Mouse (Mus musculus) midbrain, postnatal 0 days (tissue): Measurements from ENCODE around the gene Uap1. TPM values are rescaled to one million over a fixed set of nuclear protein-coding genes. Genes with fewer than 3 reads are reported as not detected.

Source experiments
- ATAC-seq: fragments of 200-750 bp; cut with Nextera tagmentation; 2 replicates; pipeline ENCODE4 v1.8.0; 2017; ENCODE audit warnings: moderate number of reproducible peaks, mild to moderate bottlenecking, moderate TSS enrichment, moderate library complexity; ENCODE audit not compliant: low FRiP score
- DNase-seq: peaks from one replicate; pipeline ENCODE4 v3.0.0-alpha.2; 2015; ENCODE audit warnings: low spot score
- H3K27ac ChIP-seq: fragments of 300-500 bp; sonication (generic); 2 replicates; pipeline ENCODE4 v1.5.1; 2014; ENCODE audit warnings: low read depth, mild to moderate bottlenecking, low read length, mixed read lengths
- H3K27me3 ChIP-seq: fragments of 300-500 bp; sonication (generic); 2 replicates; pipeline ENCODE4 v1.6.1; 2014; ENCODE audit warnings: low read length, control low read depth, mixed read lengths; ENCODE audit not compliant: insufficient read depth
- H3K36me3 ChIP-seq: fragments of 300-500 bp; sonication (generic); 2 replicates; pipeline ENCODE4 v1.6.1; 2014; ENCODE audit warnings: low read length, control low read depth, mixed read lengths; ENCODE audit not compliant: insufficient read depth
- H3K4me1 ChIP-seq: fragments of 300-500 bp; sonication (generic); 2 replicates; pipeline ENCODE4 v1.6.1; 2014; ENCODE audit warnings: mild to moderate bottlenecking, control low read depth, antibody characterized with exemption, low read length, mixed read lengths; ENCODE audit not compliant: insufficient read depth
- H3K4me2 ChIP-seq: fragments of 300-500 bp; sonication (generic); 2 replicates; pipeline ENCODE4 v1.6.1; 2014; ENCODE audit warnings: low read depth, mild to moderate bottlenecking, low read length, mixed read lengths; ENCODE audit not compliant: poor library complexity, severe bottlenecking
- H3K4me3 ChIP-seq: fragments of 300-500 bp; sonication (generic); 2 replicates; pipeline ENCODE4 v1.5.1; 2014; ENCODE audit warnings: low read depth, mild to moderate bottlenecking, low read length, moderate library complexity
- H3K9ac ChIP-seq: fragments of 300-500 bp; sonication (generic); replicated peaks from 2 replicates; pipeline ENCODE4 v1.6.1; 2014; ENCODE audit warnings: mild to moderate bottlenecking, low read length, moderate library complexity, mixed read lengths; ENCODE audit not compliant: poor library complexity, severe bottlenecking
- H3K9me3 ChIP-seq: fragments of 300-500 bp; sonication (generic); 2 replicates; pipeline ENCODE4 v1.6.1; 2016; ENCODE audit warnings: low read length, control low read depth
- CTCF ChIP-seq: IDR thresholded peaks from 2 replicates; pipeline ENCODE4 v1.5.1; 2016; ENCODE audit warnings: antibody characterized with exemption, mild to moderate bottlenecking
- WGBS: fragments of 180-500 bp; shearing (Covaris S2); extraction: QIAGEN DNeasy Blood & Tissue Kit; methylation state at CpG from one replicate; pipeline ENCODE4 v1.1.7; 2014; 5-methylcytosine and 5-hydroxymethylcytosine counted together
- polyA plus RNA-seq: library from polyadenylated mRNA; unstranded; fragments of >200 nt; fragmentation: Nextera tagmentation; extraction: Ambion mirVana; gene quantifications from 2 replicates; pipeline ENCODE4 v1.2.1, GENCODE M21; 2015
- total RNA-seq: library from RNA; depleted of rRNA; stranded (reverse); fragments of >200 nt; gene quantifications from 2 replicates; pipeline ENCODE4 v1.2.3, GENCODE M21; 2014

Uap1 gene
- total and polyA plus RNA-seq, 2 experiments from 2014 or later: 38.6 to 59.0 TPM

DNA sequence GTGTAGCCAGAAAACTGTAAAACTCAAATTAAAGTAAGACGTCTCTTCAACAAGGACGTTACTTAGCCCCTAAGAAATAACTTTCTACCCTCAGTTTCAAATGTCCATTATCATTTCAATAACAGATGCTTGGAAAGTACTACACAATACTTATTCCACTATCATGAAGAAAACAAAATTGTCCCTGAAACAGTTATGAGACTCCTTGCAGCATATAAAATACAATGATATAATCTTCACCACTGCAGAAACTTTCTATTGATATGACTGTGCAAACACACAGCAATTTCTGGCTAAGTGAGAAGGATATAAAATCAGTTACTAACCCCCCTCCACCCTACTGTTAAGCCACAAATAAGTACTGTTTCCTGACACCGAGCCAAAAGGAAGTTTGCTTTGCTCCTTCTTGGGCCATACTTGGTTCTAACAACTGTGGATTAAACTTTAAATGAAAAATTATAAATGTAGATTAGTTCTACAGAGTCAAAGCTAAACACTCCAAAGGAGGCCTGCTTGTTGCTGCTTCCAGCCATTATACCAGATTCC lies 11.3 kb downstream of the Uap1 start:
- Histone ChIP-seq H3K27ac (no peak overlapping the region), H3K9ac (no peak overlapping the region), H3K4me2 (no peak overlapping the region), H3K36me3 (peaks cover 20% of the 10 kb centered on the region), H3K27me3 (no peaks in the 10 kb centered on the region), H3K4me1 (no peaks in the 10 kb centered on the region), H3K9me3 (no peaks in the 10 kb centered on the region), H3K4me3 (no peak overlapping the region)
- WGBS: 92% methylated on average over 3 of the region's 3 CpGs
- TF ChIP-seq CTCF: no peak
- DNase-seq (no peak), ATAC-seq (no peak)

DNA sequence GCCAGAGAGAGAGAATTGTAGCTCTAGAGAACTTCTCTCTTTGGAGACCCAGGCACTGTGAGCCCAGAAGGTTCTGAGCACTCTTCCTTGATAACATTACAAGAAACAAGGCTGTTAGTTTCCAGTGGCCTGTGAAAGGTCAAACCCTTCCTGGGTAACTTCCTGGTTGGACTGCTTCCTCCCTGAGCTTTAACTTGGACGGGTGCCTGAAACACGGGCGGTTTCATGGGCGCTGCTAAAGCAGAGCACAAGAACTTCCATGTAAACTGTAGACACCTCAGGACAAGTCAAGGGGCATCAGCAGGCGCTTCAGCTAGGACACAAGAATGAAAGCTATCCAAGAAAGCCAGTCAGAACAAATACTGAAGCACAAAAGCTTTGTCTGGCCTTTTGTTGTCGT lies 12.9 kb downstream of the Uap1 start:
- no peak for DNase-seq
- no peak for ATAC-seq

DNA sequence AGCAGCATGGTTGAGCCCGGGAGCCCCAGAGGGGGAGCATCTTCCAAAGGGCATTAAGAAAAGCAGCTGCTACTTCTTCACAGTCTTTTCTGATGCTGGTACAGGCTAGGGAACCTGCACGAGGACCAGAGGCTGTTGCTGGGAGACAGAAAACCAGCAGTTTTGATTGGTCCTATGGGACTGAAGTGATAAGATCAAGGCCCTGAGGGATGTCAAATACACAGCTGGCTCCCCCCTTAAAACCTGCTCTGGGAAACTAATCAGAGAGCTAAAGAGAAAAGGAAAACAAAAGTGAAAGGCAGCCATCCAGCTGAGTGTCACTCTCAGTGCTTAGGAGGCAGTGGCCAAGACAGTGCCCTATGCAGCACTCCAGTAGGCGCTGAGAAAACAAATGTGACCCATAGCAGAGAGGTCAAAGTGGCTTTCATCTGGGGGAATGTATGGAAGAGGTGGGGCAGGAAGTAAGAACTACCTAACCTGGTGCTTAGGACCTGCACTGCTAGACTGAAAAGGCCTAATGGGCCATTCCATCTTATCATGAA lies 14.3 kb downstream of the Uap1 start:
- no peaks in the 10 kb centered on the region for H3K27me3 ChIP-seq
- DNase-seq (no peak), ATAC-seq (no peak)
- no peak overlapping the region for H3K27ac ChIP-seq
- no peaks in the 10 kb centered on the region for H3K4me1 ChIP-seq
- no peak overlapping the region for H3K9ac ChIP-seq
- H3K36me3 ChIP-seq: peaks cover 9% of the 10 kb centered on the region
- TF ChIP-seq CTCF: no peak
- no peaks in the 10 kb centered on the region for H3K9me3 ChIP-seq
- no peak overlapping the region for H3K4me2 ChIP-seq
- H3K4me3 ChIP-seq: no peak overlapping the region
- WGBS: 62% methylated on average over 3 of the region's 3 CpGs

More for the DNA sequence above, 12.9 kb downstream of the Uap1 start:
- WGBS: 80% methylated on average over 6 of the region's 6 CpGs
- Histone ChIP-seq H3K9ac (no peak overlapping the region), H3K4me2 (no peak overlapping the region), H3K4me3 (no peak overlapping the region), H3K9me3 (no peaks in the 10 kb centered on the region), H3K27ac (no peak overlapping the region), H3K36me3 (peaks cover 20% of the 10 kb centered on the region), H3K4me1 (no peaks in the 10 kb centered on the region), H3K27me3 (no peaks in the 10 kb centered on the region)
- no peak for TF ChIP-seq CTCF

DNA sequence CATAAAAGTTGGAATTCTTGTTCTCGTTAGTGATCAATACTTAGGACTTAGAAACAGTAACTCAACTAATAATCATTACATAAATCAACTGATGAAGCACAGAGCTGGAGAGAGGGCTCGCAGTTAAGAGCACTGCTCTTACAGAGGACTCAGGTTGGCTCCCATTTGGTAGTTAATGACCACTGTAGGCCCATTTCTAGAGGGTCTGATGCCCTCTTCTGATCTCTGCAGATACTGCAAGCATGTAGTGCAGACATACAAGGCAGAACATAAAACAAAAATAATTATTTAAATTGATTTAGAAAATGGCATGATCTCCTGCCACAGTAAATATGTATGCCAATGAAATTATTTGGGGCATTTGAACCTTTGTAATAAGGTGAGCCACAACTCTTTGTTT lies 15.1 kb downstream of the Uap1 start:
- no peaks in the 10 kb centered on the region for H3K27me3 ChIP-seq
- H3K9ac ChIP-seq: no peak overlapping the region
- H3K4me1 ChIP-seq: no peaks in the 10 kb centered on the region
- H3K4me3 ChIP-seq: no peak overlapping the region
- no peak overlapping the region for H3K27ac ChIP-seq
- WGBS: 98% methylated on average over 2 of the region's 2 CpGs
- no peak overlapping the region for H3K4me2 ChIP-seq
- no peaks in the 10 kb centered on the region for H3K9me3 ChIP-seq
- no peak for ATAC-seq
- peak; percentile 10 for DNase-seq
- peaks cover 6% of the 10 kb centered on the region for H3K36me3 ChIP-seq
- peak; percentile 36 for TF ChIP-seq CTCF

DNA sequence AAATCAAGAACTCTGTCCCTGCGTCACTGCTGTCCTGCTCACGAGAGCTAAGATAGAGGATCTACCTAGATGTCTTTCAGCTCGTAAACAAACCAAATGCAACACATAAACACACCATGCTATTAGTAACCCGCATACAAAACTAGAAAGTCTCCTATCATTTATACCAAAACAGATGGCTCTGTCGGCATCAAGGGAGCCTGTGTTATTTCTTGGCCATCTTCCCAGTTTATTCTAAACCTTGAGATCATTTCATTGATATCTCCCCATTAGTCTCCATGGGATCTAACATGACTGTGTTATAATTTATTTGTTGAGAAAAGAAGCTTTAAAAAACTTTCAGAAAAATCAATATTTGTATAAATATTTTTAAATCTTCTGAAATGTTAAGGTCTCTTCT lies 19.0 kb downstream of the Uap1 start:
- Histone ChIP-seq H3K9me3 (no peaks in the 10 kb centered on the region), H3K4me1 (no peaks in the 10 kb centered on the region), H3K4me3 (no peak overlapping the region), H3K4me2 (no peak overlapping the region), H3K36me3 (peaks cover 3% of the 10 kb centered on the region; the same call in 1 of the 2 replicates), H3K9ac (no peak overlapping the region), H3K27ac (no peak overlapping the region), H3K27me3 (no peaks in the 10 kb centered on the region)
- ATAC-seq (no peak), DNase-seq (peak; percentile 49)
- no peak for TF ChIP-seq CTCF
- WGBS: 76% methylated on average over 5 of the region's 5 CpGs

DNA sequence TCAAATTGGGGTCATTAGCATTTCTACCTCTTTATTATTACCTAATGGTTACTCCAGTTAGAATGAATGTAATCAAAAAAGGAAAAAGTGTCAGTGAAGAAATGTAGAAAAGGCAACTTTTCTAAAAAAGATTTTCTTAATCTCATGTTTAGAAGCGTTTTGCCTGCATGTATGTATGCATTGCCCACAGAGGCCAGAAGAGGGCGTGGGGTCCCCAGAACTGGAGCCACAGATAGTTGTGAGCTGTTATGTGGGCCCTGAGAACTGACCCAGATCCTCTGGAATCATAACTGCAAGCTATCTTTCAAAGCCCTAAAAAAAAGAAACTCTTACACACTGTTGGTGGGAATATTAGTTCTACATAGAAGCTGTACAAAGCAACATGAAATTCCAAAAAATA lies 19.5 kb downstream of the Uap1 start:
- no peak overlapping the region for H3K4me2 ChIP-seq
- no peak overlapping the region for H3K27ac ChIP-seq
- WGBS: 77% methylated on average over 2 of the region's 2 CpGs
- H3K36me3 ChIP-seq: peaks cover 3% of the 10 kb centered on the region; the same call in 1 of the 2 replicates
- no peak overlapping the region for H3K9ac ChIP-seq
- peak; percentile 42 for TF ChIP-seq CTCF
- no peak overlapping the region for H3K4me3 ChIP-seq
- DNase-seq (no peak), ATAC-seq (no peak)
- H3K4me1 ChIP-seq: no peaks in the 10 kb centered on the region
- no peaks in the 10 kb centered on the region for H3K27me3 ChIP-seq
- H3K9me3 ChIP-seq: no peaks in the 10 kb centered on the region
